Mouse (Mus musculus): ENCODE measurements around the gene Zc3hc1.

DNA sequence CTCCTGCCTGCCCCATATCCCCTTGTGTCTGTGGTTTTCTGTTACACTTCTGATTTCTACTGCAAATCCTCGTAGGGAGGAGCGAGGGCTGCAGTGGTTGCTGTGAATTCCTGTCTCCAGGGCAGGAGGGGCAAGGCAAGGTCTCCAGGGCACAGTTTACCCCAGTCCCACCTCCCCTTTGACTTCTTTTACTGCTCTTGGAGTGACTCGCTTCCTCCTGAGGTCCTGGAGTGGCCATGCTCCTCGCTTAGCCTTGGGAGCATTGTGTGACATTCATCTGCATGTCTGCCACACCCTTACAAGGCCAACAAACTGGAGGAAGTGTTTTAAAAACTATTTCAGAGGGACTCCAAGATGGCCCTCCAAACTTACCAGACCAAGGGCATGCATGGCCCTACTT, 69.8 kb downstream of the Zc3hc1 start:
- TF ChIP-seq MAX (IDR thresholded peaks at IDR 0.05) (no peak), CTCF (IDR thresholded peaks at IDR 0.05; ENCODE audit: control insufficient read depth, insufficient read depth, insufficient read length) (no peak)

Data from C2C12 (cell line).